Mouse (Mus musculus): Measurements from ENCODE around the gene Zcchc2.
A peak's percentile ranks its signal among the peaks of the same experiment; 100 is the strongest.

Zcchc2 gene

DNA sequence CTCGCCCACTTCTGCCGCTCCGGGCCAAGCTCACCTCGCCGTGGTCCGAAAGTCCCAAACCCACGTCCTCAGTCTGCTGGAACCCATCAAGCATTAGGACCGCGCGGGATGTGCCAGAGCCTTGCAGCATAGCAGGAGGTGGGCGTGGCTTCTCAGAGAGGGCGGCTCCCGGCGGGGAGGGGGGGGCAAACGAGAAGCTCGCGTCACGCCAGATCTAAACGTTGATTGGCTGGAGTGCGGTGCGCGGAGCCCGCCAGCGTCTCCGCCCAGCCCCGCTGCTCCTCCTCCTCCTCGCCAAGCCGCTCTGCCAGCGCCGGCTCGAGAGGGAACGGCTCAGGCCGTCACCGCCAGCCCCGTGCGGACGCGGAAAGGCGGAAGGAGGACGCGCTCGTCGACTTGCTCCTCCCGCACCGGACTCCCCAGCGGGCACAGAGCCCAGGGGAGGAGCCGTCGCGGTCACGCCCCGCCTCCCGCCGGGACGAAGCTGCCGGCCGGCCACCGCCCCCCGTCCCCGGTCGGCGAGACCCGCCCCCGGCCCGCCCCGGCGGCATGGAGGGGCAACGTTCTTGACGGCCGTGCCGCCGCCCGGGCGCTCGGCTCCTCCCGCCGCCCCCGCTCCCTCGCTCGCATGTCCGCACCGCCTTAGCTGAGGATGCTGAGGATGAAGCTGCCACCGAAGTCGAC is at the start of gene Zcchc2:
TSS of gene Zcchc2 (plus strand) at position 269 of the 684 bp plus-strand sequence.
- peak; percentile 99 for DNase-seq

- peak; percentile 33 for DNase-seq
These were observed 45.2 kb upstream of the Zcchc2 start for GRCm38 (mm10) chr1:105944927-105945580.

- DNase-seq = peak; percentile 84
These were observed 43.3 kb upstream of the Zcchc2 start for GRCm38 (mm10) chr1:105946581-105947540.

- no peak for DNase-seq
These were observed 41.9 kb upstream of the Zcchc2 start for GRCm38 (mm10) chr1:105948352-105948751.

DNA sequence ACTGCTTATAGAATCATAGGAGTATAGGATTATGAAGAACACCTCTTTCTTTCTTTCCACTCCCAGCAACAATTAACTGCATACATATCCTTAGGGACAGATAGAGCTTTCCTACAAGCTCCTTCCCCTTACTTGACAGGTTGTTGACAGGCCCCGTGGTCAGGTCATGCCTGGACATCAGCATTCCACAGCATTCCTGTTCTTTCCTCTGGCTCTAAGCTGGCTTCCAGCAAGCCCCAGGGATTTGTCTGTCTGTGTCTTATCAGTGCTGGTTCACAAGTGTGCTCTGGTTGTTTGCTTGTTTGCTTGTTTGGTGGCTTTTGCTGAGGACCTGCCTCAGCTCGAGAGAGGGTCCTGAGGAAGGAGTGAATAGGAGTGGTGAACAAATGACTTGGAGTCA is 36.6 kb upstream of the Zcchc2 start:
- DNase-seq = no peak

DNA sequence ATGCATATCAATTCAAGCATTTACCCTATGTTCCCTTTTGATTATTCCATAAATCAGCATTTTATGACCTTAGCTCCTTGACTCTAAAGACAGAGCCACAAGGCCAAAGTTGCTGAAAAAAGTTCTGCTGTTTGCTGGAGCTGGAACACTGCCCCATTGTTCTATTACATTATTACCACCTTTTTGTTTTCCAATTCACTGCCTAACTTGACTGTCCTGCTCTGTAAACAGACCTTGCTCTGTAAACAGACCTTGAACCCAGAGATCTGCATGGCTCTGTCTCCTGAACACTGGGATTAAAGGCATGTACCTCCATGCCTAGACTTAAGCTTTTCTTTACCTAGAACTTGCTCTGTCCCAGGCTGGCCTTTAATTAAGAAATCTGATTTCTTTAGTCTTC is 36.2 kb upstream of the Zcchc2 start:
- no peak for DNase-seq

- no peak for DNase-seq
These were observed 34.1 kb upstream of the Zcchc2 start for GRCm38 (mm10) chr1:105956057-105956456.

DNA sequence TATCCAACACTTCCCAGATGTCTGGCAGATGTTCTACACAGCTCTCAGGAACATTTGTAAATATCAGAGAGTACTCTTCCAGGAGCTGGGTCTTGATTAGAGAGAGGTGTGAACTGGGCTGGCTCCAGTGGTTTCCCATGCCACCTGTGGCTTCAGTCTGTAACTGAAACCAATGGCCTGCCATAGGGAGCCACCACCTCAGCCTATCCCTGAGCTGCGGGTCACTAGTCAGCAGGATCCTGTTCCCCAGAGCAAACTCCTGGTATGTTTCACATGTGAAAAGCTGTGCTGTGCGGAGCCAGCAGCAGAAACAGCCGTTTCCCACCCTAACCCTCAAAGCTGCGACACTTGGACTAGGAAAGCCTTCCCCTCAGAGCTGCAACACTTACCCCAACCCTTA is 28.7 kb upstream of the Zcchc2 start:
- no peak for DNase-seq

DNA sequence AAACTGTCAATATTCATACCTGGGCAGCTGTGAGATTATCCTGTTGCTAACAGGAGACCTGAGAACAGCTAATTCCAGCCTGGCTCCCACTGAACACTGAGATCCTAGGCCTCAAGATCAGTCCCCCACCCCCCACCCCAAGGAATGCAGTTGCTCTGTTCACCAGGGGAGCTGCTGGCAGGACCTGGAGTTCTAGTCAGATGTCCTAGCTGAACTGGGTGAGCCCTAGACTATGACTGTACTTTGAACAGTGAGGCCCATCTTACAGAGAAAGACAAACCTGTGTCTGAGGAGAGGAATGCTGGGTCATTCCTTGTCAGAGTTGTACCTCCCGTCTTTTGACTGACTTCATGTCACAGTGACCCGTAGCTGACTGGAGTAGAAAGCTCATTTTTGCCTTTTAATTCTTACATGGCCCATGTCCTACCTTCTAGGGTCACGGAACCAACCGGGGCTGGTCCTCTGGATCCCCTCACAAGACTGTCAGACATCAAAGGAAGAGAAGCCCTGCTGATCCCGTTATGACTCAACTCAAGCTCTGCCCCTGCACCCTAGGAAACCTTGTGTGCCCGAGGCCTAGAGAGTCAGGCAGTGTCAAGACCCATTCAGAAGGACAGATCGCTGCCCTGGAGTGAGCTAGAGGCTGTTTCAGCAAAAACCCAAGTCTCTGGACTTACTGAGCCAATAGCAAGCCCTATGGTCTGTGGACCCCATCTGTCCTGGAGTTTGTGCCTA is 28.0 kb upstream of the Zcchc2 start:
- no peak for DNase-seq

DNA sequence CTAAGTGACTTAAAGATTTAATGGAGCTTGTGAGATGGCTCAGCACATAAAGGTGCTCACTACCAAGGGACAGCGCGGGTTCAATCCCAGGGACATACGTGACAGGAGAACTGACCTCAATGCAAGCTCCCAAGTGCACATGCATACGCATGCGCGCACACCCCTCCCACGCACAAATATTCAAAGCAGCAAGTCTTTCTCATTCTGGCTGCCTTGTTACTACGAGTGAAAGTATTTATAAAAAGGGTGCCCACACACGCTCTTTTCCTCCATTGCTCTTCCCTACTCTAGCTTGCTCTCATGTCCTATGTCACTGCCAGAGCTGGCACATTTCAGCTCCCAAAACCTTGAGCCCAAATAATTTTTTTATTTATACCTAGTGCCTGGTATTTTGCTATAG is 27.4 kb upstream of the Zcchc2 start:
- no peak for DNase-seq

DNA sequence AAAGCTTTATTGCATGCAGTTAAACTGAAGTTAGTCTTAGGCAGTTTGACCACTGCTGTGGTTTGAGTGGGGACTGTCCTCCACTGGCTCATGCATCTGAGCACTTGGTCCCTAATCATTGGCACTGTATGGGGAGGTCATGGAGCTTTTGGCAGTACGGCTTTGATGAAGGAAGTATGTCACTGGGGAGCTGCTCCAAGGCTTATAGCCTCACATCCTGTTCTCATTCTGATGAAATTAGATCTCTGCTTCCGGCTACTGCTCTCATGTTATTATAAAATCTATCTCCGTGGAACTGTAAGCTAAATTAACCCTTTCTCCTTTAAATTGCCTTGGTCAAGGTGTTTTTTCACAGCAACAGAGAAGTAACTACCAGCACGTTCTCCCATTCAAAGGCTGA is 25.7 kb upstream of the Zcchc2 start:
- DNase-seq = no peak

DNA sequence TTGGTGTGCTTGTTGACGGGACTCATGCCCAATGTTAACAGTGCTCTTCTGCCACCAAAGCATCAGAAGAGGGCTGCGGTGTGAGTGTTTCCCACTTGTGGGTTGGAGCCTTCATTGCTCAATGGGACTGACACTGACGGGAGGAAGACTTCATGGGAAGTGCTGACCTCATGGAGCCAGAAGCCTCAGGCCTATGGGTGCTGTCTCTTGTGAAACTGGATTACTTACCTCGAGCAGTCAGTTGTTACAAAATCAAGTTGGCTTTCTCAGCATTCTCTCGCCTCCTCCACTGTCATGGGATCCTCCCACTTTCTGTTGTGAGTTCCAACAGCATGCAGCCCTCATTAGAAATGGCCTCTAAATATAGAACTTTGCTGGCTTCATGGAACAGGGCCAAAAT is 25.0 kb upstream of the Zcchc2 start:
- DNase-seq = no peak

DNA sequence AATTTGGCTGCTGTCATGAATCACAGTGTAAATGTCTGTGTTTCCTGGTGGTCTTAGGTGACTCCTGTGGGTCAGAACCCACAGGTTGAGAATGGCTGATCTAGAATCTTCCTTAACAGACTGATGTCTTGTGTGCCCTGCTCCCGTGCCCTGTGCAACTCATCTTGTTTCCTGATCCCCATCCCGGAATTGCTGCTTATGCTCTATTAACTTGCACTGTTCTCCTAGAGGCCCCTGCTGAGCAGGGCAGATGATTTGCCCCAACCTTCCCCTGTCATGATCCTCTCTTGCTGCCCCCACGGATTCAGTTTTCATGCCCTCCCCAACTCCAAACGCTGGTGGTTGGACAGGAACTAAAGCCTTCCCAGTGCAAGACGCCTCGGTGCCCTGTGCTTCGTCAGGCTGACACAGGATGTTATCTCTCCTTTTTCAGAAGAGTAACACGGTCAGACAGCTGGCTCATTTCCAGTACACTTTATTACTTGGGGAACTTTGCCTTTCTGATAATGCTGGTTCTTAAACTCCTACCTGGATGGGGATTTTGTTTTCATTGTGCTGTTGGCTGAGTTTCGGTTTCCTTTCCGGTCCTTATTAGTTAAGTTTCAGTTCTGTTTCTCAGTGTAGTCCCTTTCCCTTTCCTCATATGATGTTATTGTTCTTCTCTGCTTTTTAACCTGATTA is 18.6 kb upstream of the Zcchc2 start:
- no peak for DNase-seq

GRCm38 (mm10) chr1:105974023-105974422 is 16.2 kb upstream of the Zcchc2 start:
- no peak for DNase-seq

DNA sequence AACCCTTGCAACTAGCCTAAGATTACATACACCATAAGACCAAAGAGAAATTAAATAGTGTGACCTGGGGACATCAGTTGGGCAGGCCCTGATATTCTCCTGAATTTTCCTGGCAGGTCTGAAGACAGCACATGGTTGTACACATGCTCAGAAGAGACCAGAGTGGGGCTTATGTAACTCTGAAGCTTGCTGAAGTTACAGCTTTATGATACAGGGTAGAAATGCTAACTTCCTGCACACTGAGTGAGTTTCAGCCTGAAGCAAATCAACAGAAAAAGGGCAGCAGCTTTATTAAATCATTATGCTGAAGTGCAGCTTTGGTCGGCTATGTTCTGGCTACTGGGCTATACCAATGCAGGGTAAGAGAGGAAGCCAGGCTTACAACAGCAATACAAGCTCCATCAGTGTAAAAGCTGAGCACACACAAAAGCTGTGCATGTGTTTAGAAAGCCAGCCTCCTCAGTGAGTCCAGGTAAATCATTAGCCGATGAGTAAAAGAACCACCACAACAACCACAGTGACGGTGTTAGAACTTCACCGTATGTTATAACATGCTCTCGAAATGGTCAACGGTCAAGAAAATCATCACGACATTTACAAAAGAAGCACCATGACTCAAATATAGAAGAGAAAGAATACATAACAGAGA is 12.6 kb upstream of the Zcchc2 start:
- no peak for DNase-seq

- no peak for DNase-seq
These were observed 9.2 kb upstream of the Zcchc2 start for GRCm38 (mm10) chr1:105980849-105981610.

DNA sequence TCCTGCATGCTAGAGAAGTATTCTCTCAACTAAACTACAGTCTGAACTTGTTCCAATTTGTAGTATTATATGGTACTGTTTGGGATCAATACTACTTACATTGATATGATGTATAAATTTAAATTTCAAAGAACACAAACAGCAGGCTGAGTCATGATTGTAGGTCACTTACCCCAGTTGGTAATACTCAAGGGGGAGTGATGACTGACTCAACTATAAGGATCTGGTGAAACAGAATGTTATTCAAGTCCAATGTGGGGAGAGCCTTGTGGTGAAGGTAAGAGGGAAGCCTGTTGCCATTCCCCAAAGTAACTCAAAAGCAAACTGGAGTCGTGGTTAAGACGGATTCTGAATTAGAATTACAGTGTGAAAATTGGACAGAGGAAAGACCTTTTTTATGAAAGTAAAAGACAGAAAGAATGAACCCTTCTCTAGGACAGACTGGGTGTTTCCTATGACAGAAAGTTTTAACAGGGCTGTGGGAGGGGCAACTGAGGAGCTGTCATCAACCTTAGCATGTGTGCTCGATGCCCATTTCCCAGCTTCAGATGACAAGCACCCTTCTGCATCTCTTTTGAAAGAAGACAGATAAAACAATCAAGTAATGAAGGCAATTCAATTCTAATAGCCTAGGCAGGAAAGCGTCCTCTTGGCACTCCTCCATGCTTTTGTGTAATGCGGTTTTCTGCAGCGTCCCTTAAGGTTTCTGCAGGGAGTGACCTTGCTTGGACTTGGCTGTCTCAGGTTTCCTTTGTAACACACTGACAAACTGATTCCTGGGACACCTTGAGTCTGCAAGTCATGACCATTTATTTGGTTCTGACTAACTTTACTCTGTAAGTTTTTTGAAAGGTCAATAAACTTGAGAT is 7.5 kb upstream of the Zcchc2 start:
- DNase-seq = no peak

DNA sequence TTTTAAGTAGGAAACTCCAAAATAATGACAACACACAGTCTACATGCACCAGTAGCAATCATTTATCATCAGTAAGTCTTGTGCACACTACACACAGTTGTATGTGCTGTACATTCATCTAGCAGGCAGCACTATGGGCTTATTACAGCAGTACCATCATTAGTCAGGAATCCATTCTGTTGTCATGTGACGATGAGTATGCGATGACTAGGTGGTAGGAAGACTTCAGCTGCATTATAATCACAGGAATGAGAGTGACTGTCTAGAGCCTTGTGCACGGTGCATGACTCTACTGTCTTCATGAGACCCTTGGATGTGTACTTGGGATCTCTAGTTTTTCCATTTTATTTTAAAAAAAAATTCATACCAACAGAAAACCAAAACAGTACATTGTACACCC is 6.0 kb upstream of the Zcchc2 start:
- no peak for DNase-seq

GRCm38 (mm10) chr1:105988171-105988570 is 2.0 kb upstream of the Zcchc2 start:
- no peak for DNase-seq
